Mouse (Mus musculus) kidney, adult 11 months (tissue): ENCODE results near the gene Prtn3.

Source experiments
- DNase-seq: peaks from one replicate; pipeline ENCODE4 v3.0.0; 2022

The Prtn3 gene

DNA sequence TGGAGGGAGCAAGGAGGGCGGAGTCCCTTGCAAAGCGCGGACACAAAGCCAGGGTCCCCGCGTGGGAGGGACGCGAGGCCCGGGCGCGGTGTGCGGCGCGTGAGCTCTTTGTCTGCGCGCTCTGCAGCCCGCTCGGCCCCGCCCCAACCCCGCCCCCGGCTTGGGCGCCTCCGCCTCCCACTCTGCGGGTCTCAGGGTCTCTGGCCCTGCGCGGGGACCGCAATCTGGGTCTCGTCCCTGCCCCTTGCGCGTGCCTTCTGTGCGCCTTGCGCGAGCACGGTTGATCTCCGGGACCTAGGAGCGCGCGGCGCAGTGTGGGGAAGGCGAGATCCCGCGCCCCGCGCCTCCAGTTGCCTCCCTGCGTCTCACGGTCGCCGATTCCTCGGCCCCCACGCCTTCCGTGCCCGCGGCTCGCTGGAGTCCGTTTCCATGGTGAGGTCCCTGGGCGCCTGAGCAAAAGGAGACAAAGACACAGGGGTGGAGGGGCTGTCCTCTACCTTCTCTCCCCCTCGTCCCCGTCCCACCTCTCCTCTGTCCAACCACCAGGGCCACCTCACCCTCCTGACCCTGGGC lies at the start of gene Prtn3, which contains the start of gene Plppr3:
Gene Prtn3 (plus strand): TSS at position 187 of the 573 bp plus-strand sequence.
Gene Plppr3 (minus strand): TSS at position 345 of the 573 bp plus-strand sequence.
- no peak for DNase-seq

DNA sequence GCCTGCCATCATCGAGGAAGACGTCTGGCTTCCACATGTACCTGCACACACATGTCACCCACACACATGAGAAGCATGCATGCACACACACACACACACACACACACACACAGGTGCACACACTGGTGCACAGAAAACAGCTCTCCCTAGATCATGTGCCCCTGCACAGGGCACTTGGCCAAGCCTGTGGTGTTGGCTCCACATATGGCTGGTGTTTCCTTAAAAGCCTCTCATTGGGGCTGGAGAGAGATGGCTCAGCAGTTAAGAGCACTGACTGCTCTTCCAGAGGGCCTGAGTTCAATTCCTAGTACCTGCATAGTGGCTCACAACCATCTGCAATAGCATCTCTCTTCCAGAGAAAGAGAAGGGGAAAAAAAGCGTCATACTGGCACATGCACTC lies 42.7 kb upstream of the Prtn3 start:
- DNase-seq: no peak

DNA sequence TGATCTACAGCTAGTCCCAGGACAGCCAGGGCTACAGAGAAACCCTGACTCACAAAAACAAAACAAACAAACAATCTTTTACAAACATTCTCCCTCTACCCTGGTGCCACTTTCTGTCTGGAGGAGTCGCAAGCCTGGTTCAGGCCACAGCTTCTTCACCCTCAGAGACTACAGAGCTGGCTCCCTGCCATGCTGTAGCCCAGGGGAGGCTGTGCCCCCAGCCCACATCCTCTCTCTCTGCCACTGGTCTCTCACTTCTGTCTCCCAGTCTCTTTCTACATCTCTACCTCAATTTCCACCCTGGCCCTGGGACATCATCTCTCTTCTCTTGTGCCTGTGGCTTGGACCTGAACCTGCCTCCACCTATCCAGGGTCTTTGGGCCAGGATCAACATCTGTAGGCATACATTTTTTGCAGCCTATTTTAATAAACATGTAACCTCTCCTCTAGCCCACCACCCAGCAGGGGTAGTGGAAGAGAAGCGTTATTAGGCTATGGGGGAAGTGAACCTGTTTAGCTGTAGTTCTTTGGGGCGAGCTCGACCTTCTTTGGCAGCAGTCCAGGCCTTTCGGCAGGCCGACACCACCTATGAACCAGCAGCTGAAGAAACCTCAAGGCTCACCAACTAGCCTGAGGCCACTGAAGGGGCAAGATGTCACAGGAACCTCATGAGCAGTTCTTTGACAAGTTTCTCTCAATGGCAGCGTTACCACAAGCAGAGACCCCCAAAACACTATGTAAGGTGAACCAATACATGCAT lies 42.1 kb upstream of the Prtn3 start:
- DNase-seq: no peak

DNA sequence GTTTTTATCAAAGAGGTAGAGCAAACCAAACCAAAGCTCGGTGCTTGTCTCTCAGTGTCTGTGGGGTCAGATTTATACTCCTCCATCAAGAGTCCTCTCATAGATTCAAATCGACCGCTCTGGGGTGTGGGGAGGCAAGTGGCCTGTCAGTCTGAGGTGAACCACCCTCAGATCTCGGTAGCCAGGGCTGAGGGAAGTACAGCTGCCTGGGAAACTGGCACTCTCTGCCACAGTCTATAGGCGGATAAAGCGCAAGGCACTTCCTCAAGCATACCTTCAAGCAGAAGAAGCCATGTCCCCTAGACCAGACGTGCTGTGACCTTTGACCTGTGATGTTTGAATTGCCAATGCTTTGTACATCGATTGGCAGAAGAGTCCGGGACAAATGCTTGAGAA lies 41.5 kb upstream of the Prtn3 start:
- DNase-seq: no peak

DNA sequence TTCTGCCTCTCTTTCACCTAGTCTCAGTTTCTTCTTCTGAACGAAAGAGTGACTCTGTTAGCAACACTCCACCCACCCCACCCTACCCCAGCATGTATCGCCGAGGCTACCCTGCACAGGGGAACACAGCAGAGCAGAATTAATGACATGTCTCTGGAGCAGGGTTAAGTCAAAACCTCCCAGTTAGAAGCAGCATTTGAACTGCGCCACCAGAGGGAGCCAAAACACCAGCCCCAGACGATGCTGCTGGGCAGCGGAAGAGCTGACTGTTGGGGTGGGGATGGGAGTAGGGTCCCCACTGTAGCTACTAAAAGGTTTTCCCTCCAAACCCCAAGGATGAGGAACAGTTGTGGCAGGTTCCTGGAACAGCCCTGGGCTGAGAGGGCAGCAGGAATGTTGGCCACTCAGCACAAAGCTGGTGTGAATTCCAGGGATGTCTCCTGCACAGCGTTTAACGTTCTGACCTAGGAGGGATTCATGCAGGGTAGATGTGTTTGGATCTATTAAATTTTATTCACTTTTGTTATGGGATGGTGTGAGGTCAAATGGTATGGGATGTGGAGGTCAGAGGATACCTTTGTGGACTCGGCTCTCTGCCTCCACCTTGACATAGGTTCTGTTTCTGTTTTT lies 39.4 kb upstream of the Prtn3 start:
- peak; percentile 47 for DNase-seq

DNA sequence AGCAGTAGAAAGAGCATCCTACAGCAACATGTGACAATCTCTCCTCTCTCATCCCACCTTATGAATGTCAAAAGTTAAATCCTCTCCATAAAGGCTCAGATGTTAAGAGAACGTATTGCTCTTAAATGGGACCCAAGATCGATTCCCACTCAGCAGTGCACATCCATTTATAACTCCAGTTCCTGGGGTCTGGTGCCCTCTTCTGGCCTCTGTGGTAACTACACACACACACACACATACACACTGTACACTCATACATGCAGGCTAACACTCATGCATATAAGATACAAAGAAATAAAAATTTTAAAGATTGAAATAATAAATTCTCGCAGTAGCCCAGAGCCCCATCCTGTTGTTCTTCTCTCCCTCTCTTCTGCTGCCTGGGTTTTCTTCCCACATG lies 37.4 kb upstream of the Prtn3 start:
- DNase-seq: no peak

DNA sequence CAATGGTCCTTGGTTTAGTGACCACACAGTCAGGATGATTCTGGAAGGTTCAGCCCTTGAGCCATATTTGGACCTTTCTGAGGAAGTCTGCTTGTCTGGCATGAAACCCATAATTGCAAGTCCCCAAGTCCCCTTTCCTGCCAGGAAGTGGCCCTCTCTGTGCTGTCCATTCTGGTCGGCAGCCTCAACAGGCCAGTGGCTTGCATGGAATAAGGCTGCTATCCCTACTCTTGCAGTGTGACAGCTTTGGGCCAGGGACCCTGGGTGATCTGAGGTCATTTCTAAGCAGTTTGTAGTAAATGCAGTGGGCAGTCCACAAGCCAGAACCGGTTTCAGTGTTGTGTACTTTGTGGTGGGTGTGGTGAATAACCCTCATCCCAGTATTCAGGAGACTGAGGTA lies 36.1 kb upstream of the Prtn3 start:
- peak; percentile 27 for DNase-seq

DNA sequence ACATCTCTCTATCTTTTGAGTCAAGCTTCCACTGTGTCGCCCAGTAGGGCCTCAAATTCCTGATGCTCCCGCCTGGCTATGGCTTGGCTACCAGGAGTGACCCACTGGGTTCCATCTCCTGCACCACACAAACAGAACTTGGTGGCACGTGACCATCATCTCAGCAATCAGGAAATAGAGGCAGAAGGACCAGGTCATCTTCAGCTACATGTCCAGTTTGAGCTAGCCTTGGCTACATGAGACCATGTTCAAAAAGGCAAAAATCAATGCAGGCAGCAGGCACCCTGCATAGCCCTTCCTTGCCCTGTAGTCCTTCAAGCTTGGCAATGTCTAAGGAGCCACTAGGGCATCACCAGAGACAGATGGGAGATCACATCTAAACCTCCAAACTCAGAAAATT lies 34.2 kb upstream of the Prtn3 start:
- peak; percentile 14 for DNase-seq

DNA sequence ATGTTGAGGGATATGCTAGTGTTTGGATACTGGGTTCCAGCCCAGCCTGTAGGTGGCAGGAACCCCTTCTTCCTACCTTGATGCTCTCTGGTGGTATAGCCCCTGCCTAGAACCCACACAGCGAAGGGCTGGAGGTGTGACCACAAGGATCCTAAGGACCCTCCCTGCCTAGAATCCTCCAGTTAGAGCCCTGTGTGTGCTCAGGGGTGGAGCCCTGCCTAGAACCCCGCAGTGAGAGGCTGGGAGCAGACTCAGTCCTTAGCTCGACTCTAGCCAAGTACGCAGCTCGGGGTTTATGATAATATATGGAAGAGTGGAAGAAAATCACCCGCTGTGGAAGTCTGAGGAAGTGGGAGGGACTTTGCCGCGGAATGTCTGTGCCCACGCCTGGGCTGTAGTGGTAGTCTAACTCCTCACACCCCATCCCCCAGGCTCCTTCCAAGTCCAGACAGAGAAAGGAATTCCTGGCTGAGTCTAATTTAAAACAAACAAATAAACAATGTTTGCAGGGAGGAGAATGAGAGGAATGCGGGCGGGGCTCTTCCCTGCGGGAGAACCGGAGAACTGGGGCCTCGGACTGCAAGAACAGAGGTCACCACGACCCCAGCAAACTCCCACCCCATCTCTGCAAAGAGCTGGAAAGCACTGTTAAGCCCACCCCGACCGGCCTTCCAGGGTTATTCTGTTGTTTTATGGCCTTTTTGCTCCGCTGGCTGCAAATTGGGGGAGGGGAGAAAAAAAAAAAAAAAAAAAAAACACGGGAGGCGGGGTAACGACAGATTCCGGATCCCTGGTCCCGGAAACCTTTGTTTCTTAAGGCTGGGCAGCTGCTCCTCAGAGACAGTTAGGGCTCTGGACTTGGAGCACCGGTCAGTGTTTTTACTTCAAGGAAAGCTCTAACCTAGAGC lies 33.4 kb upstream of the Prtn3 start:
- DNase-seq: peak; percentile 86

DNA sequence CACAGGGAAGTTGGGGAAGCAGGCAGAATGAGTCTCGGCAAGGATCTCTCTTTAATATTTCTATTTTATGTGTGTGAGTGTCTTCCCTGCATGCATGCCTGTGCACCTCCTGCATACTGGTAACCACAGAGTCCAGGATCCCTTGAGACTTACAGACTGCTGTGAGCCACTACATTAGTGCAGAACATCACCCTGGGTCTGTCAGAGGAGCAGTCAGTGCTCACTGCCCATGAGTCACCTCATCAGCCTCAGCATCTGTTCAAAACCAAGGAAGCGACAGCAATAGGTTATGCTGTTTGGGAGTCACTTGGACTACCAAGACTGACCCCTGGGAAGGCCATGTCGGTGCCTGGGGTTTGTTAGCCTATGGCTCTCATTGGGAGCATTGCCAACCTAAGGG lies 32.0 kb upstream of the Prtn3 start:
- peak; percentile 11 for DNase-seq

DNA sequence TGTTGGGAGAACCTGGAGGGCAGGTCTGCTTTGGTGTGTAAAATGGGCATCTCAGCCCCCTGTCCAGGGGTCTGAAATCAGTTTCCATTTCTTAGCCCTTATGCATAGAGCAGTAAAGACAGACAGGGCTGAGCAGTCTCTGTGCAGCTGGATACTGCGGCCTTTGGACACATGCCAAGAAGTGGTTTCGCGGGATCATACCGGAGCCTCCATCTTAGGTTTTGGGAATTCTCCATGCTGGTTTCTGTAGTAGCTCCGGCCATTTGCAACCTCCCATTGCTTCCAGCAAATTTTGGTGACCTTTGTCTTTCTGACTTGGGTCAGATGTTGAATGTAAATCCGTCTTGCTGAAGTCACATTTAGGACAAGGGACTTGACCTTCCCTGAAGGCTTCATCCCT lies 30.8 kb upstream of the Prtn3 start:
- peak; percentile 29 for DNase-seq

DNA sequence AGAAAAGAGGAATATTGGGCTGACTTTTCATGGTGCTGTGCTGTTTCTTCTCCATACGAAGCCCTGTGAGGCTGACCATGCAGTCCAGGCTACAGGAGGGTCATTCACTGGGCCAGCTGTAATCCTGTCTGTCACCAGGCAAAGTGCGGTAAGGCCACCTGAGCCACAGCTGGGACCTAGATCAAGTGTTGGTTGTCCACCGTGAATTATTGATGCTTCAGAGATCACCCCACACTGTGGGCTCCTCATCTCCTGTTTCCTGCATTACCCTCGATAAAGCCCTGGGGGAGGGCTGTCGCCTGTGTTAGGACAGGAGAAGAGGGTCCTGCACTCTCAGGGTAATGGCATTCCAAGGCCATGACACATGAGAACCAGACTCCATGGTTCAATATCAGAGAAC lies 27.7 kb upstream of the Prtn3 start:
- DNase-seq: no peak

DNA sequence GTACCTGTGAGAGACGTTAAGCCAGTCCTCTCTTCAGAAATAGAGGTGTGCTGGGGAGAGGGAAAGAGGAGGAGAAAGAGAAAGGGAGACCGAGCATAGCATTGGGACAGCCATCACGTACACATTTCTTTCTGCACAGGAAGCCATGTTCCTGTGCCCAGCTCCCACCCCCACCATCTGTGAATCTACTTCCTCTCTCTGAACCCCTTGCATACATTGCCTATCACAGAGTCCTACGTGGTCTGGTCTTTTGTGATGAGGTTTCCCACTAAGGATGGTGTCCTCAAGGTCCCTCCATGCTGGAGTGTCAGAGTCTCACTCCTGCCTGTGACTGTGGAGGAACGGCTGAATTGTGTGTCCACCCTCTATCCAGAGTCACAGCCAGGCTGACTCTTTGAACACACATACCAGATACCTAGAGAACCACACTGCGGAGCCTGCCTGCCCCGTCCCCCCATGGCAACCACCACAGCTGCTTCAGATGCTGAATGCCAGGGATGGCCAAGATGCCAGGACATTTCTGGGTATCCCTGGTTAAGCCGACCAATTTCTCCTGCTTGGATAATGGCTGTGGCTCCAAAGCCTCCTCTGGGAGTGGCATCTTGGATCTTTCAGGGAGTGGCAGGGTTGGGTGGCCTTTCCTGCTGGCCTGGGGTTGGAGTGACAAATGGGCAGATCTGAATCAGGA lies 24.2 kb upstream of the Prtn3 start:
- DNase-seq: no peak

DNA sequence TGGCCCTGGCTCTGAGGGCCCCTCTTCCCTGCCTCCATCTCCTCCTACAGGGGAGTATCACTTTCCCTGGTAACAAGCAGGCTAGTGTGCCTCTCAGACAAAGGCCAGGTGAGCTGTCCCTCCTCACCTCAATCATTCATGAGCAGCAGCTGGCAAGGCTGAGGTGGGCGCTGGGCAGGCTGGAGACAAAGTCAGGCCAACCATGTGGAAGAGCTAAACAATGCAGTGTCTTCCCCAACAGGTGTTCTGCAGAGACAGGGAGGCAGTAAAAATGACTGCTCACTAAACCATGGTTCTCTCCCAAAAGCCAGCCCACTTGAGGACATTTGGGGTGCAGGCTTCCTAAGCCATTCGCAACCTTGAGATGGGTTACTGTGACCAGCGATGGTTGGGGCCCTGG lies 22.6 kb upstream of the Prtn3 start:
- DNase-seq: no peak

DNA sequence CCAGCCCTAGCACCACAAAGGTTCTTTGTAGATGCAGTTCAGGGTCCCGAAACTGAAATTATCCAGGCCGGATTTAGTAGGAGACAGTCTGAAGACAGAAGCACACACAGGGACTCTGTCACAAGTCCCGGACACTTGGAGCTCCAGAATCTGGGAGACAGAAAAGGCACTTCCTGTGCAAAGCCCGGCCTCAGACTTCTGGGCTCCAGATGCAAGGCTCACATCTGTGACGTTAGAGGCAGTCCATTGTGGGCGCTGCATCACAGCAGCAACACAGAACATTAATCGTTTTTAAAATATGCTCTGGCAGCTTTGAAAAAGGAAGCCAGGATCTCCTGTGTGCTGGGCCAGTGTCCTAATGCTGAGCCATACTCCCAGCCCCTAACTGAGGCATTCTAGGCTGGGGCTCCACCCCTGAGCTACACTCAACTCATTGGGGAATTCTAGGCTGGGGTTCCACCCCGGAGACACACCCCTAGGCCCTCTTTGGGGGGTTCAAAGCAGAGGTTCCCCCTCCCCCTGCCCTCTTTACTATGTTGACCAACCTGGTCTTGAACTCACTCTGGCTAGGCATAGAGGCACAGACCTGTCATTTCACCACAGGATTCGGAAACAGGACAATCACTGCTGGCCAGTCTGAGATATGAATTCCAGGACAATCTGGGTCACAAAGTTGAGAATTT lies 22.0 kb upstream of the Prtn3 start:
- peak; percentile 76 for DNase-seq

DNA sequence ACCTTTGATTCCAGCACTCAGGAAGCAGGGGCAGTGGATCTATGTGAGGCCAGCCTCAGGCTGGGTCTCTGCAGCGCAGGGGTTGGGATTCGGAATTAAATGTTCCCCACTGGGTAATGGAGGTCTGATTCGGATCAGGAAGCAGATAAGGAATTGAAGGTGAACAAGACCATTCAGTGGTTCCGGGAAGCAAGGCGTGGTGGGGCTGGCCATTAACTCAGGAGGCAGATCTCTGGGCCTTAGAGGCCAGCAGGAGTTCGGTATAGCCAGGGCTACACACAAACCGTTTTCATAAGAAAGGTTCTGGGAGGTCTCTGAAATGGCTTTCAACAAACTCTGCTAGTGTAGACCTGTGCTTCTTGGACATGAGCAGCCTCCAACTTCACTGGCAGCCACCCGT lies 21.4 kb upstream of the Prtn3 start:
- no peak for DNase-seq

DNA sequence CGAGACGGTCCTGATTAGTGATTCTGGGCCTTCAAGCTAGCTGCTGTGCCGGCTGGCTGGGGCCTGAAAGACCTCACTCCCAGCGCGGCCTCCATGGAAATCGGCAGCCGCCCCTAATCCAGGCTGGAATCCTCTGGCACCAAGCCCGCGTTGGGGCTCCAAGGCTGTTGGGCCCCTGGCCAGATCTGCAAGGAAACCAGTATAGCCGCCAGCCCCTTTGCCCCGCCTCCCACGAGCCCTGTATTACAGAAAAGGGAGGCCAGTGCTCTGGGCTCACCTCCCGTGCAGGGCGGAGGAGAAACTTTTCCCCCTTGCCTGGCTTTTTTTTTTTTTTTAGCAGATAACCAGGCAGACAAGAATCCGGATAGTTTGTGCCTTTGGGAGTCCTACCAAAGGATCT lies 20.9 kb upstream of the Prtn3 start:
- peak; percentile 95 for DNase-seq

DNA sequence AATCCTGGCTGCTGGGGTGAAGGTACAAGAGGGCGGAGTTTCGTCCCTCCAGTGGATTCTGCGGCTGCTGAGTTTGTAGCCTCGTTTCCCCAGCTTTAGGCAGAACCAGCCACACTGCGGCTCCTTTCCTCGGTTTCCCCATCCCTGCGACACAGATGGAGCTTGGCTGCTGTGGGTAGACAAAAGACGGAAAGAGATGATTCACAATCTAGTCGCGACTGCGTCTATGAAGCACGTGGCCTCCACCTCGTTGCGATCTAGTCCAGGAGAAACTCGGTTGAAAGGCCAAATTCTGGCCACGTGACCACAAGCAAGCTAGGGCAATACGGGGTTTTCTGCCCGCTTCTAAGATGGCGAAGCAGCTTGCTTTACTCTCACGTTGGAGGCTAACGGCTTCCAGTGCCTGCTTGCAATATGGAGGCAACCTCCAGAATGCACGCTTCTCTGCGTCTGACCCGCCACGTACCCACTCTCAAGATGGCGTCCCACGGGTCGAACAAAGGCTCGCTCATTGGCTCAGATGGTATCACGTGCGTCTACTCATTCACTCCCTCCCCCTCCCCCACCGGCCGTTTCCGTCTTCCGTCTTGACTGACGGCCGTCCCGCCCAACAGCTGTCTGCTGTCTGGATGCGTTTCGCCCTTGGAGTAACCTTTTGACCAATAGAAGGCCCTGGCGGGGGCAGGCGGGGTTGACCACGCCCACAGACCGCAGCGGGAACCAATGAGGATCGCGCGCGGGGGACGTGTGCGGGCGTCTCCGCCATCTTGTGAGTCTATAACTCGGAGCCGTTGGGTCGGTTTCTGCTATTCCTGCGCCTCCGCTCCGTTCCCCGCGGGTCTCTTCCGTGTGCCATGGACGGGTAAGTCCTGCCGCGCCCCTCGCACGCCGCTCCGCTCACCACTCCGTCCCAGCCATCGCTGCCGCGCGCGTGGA lies 20.1 kb upstream of the Prtn3 start, which contains the start of gene Ptbp1:
Gene Ptbp1 (plus strand): TSS at position 568 of the 936 bp plus-strand sequence.
- peak; percentile 99 for DNase-seq

DNA sequence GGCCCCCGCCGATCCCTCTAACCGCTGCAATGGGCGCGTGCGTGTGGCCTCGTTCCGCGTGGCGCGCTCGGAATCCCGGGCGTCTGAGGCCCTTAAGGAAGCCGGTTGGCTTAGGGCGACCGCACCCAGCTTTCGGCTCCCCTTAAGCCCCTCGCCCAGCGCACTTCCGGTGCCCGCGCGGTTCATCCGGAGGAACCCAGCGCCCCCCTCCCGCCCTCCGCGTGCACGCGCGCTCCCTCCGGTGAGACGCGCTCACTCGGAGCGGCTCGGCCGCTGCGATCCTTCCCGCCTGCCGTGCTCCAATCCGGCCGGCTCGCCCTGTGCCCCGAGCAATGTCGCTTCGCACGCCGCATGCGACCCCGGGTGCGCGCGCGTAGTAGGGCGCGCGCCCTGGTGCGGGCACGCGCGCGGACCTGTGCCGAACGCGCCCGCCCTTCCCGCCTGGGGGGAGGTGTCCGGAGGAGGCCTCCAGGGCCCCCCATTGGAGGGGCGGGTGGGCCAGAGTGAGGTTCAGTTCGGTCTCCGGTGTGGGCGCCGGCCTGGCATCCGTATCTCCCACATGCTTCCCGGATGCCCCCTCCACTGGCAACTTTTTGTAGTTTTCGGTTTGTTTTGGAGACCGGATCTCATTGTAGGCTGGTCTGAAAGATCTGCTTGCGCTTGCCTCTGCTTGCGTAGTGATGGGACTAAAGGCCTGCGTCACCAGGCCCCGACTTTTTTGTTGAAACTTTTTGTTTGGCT lies 19.3 kb upstream of the Prtn3 start:
- DNase-seq: peak; percentile 67
